Mouse (Mus musculus) lung, adult 2 months (tissue): ENCODE data around the gene Acadm.

Experiments
- CTCF ChIP-seq: fragments of 200-500 bp; IDR thresholded peaks from 2 replicates; pipeline ENCODE4 v1.5.1; 2011; ENCODE audit warnings: mild to moderate bottlenecking, low read length, control low read depth; ENCODE audit not compliant: insufficient read depth
- POLR2A ChIP-seq: fragments of 200-500 bp; IDR thresholded peaks from 2 replicates; pipeline ENCODE4 v1.6.1; 2011; ENCODE audit warnings: low read depth, mild to moderate bottlenecking, control low read depth, low read length, borderline replicate concordance; ENCODE audit errors: extremely low read depth

DNA sequence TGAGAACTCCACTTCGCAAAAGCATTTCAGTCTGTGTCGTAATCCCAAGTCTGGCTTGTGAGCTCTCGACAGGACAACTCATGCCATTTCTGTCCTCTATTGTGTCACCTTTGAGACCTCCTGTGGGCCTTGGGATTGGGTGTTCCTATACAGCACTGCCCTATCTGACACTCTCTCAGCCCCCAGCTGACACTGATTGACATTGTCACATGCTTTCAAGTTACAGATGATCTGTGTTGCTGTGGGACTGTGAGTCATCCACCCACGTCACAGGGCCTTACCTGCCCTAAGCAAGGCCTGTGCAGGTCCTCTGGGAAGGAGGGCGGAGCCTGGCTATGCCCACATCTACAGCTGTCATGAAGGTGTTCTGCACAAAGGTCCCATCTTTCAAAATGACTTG is 12.0 kb downstream of the Acadm start:
- TF ChIP-seq POLR2A (no peak), CTCF (no peak)
